Mouse (Mus musculus): Measurements from ENCODE around the gene Tcf20.

DNA sequence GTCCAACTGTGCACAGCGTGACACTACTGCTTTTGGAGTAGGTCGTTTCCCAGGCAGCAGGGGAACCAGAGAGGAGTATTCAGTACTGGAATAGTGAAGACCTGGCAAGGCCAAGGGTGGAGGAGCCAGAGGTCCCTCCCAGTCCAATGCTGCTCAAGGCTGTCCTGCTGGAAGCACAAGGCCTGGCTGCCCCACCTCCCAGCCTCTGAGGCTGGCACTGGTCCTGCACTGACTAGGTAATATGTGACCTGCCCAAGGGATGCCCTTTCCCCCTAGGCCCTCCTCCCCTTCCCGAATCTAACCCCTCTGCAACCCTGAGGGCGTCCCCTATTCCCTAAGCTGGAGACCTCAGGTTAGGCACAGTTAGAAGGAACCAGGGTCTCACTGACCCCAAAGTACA is 25.1 kb downstream of the Tcf20 start:
- no peak for TF ChIP-seq GATA1 (IDR thresholded peaks at IDR 0.05; ENCODE audit: borderline replicate concordance, low read length)
- no peak for TF ChIP-seq FLI1 (IDR thresholded peaks at IDR 0.05; ENCODE audit: low read length)
